In the genomic region with DNA sequence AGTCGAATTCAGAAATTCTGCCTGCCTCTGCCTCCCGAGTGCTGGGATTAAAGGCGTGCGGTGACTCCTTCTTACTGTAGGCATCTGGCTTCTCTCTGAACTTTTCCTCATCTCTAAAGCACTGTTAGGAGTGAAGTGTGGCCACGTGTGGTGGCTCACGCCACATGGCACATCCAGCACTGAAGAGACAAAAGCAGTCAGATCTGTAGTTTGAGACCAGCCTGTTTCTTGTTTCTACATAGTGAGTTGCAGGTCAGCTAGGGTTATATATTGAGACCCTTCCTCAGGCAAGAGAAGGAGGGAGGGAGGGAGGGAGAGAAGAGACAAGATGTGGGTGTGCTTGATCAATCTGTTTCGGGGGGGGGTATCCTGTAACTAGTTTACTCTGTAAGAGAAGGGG, we compare ENCODE assay signal across 8 mouse cellular contexts. TPM values are rescaled to one million over a fixed set of nuclear protein-coding genes. Genes with fewer than 3 reads are reported as not detected.
A peak's percentile ranks its signal among the peaks of the same experiment; 100 is the strongest.
DNase-seq lines count a peak whose midpoint lies in the region; ATAC-seq and TF ChIP-seq lines count a peak whose summit lies in the region.

A gene (minus strand): TSS at position 101 of the 400 bp plus-strand sequence.

- ATAC-seq in G1E (ENCODE audit: extremely low read depth, insufficient number of reproducible peaks, low FRiP score, poor library complexity, severe bottlenecking): no peak
- ATAC-seq in forebrain, embryonic 16.5 days: no peak
- no peak for ATAC-seq in hindbrain, embryonic 14.5 days (ENCODE audit: low FRiP score)
- no peak for ATAC-seq in liver, embryonic 16.5 days (ENCODE audit: low read depth)

- H3K36me3 ChIP-seq in G1E (replicated peaks): peaks cover 16% of the 10 kb centered on the region
- no peaks in the 10 kb centered on the region for H3K36me3 ChIP-seq in forebrain, embryonic 16.5 days (ENCODE audit: control insufficient read depth, insufficient read depth)
- no peaks in the 10 kb centered on the region for H3K36me3 ChIP-seq in hindbrain, embryonic 14.5 days (replicated peaks; ENCODE audit: control insufficient read depth, insufficient read depth)
- no peaks in the 10 kb centered on the region for H3K36me3 ChIP-seq in liver, embryonic 16.5 days (ENCODE audit: control insufficient read depth, insufficient read depth)

- H3K27me3 ChIP-seq in G1E (ENCODE audit: insufficient read depth, low read length): peaks cover 4% of the 10 kb centered on the region
- no peaks in the 10 kb centered on the region for H3K27me3 ChIP-seq in forebrain, embryonic 16.5 days (replicated peaks; ENCODE audit: control insufficient read depth, insufficient read depth, low read length)
- H3K27me3 ChIP-seq in hindbrain, embryonic 14.5 days (ENCODE audit: control insufficient read depth, insufficient read depth, low read length): no peaks in the 10 kb centered on the region
- H3K27me3 ChIP-seq in liver, embryonic 16.5 days (ENCODE audit: control insufficient read depth, insufficient read depth, low read depth, low read length): no peaks in the 10 kb centered on the region

- 86% methylated on average over 7 of the region's 7 CpGs for WGBS in forebrain, embryonic 16.5 days
- 83% methylated on average over 7 of the region's 7 CpGs for WGBS in hindbrain, embryonic 14.5 days
- 61% methylated on average over 7 of the region's 7 CpGs for WGBS in liver, embryonic 16.5 days (ENCODE audit: insufficient replicate concordance)

- H3K4me3 ChIP-seq in G1E (ENCODE audit: low read depth, low read length): no peak within 1 kb of the TSS; the same call in 1 of the 2 replicates
- no peak within 1 kb of the TSS; the same call in 1 of the 2 replicates for H3K4me3 ChIP-seq in forebrain, embryonic 16.5 days (replicated peaks; ENCODE audit: low read length)
- peak within 1 kb of the TSS; percentile 38 for H3K4me3 ChIP-seq in hindbrain, embryonic 14.5 days (replicated peaks; ENCODE audit: low read length)
- peak within 1 kb of the TSS; percentile 59 for H3K4me3 ChIP-seq in liver, embryonic 16.5 days (ENCODE audit: low read depth, low read length)

- no peak for TF ChIP-seq CTCF in G1E (IDR thresholded peaks at IDR 0.05; ENCODE audit: low read depth, low read length)

- no peak within 1 kb of the TSS for H3K9ac ChIP-seq in forebrain, embryonic 16.5 days (replicated peaks; ENCODE audit: low read depth, low read length)
- H3K9ac ChIP-seq in hindbrain, embryonic 14.5 days: peak within 1 kb of the TSS; percentile 40; the same call in 1 of the 2 replicates
- H3K9ac ChIP-seq in liver, embryonic 16.5 days (ENCODE audit: low read depth, low read length): 0 out of 2 replicates have a peak within 1 kb of the TSS, but pooled peaks have one; percentile 15

- H3K4me2 ChIP-seq in forebrain, embryonic 16.5 days (ENCODE audit: low read length): peak within 1 kb of the TSS; percentile 66
- H3K4me2 ChIP-seq in hindbrain, embryonic 14.5 days (replicated peaks): peak within 1 kb of the TSS; percentile 69
- peak within 1 kb of the TSS; percentile 81 for H3K4me2 ChIP-seq in liver, embryonic 16.5 days (ENCODE audit: low read depth, low read length)

- H3K9me3 ChIP-seq in G1E (replicated peaks): no peaks in the 10 kb centered on the region
- H3K9me3 ChIP-seq in forebrain, embryonic 16.5 days (ENCODE audit: control insufficient read depth, low read length): no peaks in the 10 kb centered on the region
- H3K9me3 ChIP-seq in hindbrain, embryonic 14.5 days (ENCODE audit: control insufficient read depth, low read length): no peaks in the 10 kb centered on the region
- H3K9me3 ChIP-seq in liver, embryonic 16.5 days (replicated peaks; ENCODE audit: control insufficient read depth, low read length): no peaks in the 10 kb centered on the region

- H3K4me1 ChIP-seq in G1E (ENCODE audit: insufficient read depth, low read depth, low read length): peaks cover 35% of the 10 kb centered on the region
- H3K4me1 ChIP-seq in forebrain, embryonic 16.5 days (replicated peaks; ENCODE audit: control insufficient read depth, insufficient read depth, low read length): peaks cover 8% of the 10 kb centered on the region
- peaks cover 6% of the 10 kb centered on the region; the same call in 1 of the 2 replicates for H3K4me1 ChIP-seq in hindbrain, embryonic 14.5 days (replicated peaks; ENCODE audit: control insufficient read depth, insufficient read depth, low read length)
- H3K4me1 ChIP-seq in liver, embryonic 16.5 days (ENCODE audit: control insufficient read depth, low read depth, low read length): peaks cover 9% of the 10 kb centered on the region

- DNase-seq in adrenal gland, adult 18-20 months (ENCODE audit: low spot score in 2 of 2): no peak
- DNase-seq in adrenal gland, adult (ENCODE audit: inconsistent age in 2 of 2, low spot score in 1 of 2): no peak
- no peak for DNase-seq in G1E (ENCODE audit: low spot score)
- DNase-seq in hindbrain, embryonic 14.5 days (ENCODE audit: low spot score): no peak
- DNase-seq in MN1 (ENCODE audit: low spot score): no peak
- no peak for DNase-seq in cerebellum, adult 18-20 months

- no peak within 1 kb of the TSS for H3K27ac ChIP-seq in forebrain, embryonic 16.5 days (ENCODE audit: low read length)
- no peak within 1 kb of the TSS for H3K27ac ChIP-seq in hindbrain, embryonic 14.5 days
- no peak within 1 kb of the TSS for H3K27ac ChIP-seq in liver, embryonic 16.5 days (ENCODE audit: low read length)

RNA-seq across cellular contexts. Expression of the gene that starts here (rescaled TPM):
- total RNA-seq in adrenal gland, adult 18-20 months (2021): 10 to 100 TPM; 13.5 to 16.7 TPM
- total RNA-seq in G1E (2014; fragmentation: Nextera tagmentation): 16.1 and 21.8 TPM in 2 replicates
- 16.2 and 18.4 TPM in 2 replicates for total RNA-seq in G1E (2017)
- 7.8 and 8.1 TPM in 2 replicates for polyA plus RNA-seq in G1E (2012)
- polyA plus RNA-seq in forebrain, embryonic 16.5 days (2015; fragmentation: Nextera tagmentation; extraction: Ambion mirVana): 28.9 and 34.5 TPM in 2 replicates
- polyA plus RNA-seq in hindbrain, embryonic 14.5 days (2014; fragmentation: Nextera tagmentation; extraction: Ambion mirVana): 26.2 and 32.3 TPM in 2 replicates
- polyA plus RNA-seq in liver, embryonic 16.5 days (2015; fragmentation: Nextera tagmentation; extraction: Ambion mirVana): 16.3 and 19.3 TPM in 2 replicates

Comparison
In these comparisons a context has a peak if more than half of its experiments do, and no peak if none do; other contexts are left out.
1. H3K4me3 ChIP-seq: peak in hindbrain, embryonic 14.5 days (single experiment) and liver, embryonic 16.5 days (single experiment); none in G1E (single experiment) and forebrain, embryonic 16.5 days (single experiment).
2. Peak in every context shown above with its lines, with median percentiles within 50 percentile points of each other: H3K4me2 ChIP-seq.